Mouse (Mus musculus): Measurements from ENCODE around the gene Ifi35.

- no peak for TF ChIP-seq CTCF (IDR thresholded peaks at IDR 0.05; ENCODE audit: low read depth)
- TF ChIP-seq EP300 (IDR thresholded peaks at IDR 0.05; ENCODE audit: low read depth), result no peak
Observed at GRCm38 (mm10) chr11:101426165-101426564, 22.0 kb upstream of the Ifi35 start.

All from liver, embryonic 14.5 days (tissue).